Mouse (Mus musculus) monocyte, adult 2 months (primary cell): ENCODE data around the gene Gpr31b.
A peak's percentile ranks its signal among the peaks of the same experiment; 100 is the strongest.
"Not testable (repeated sequence)": the region's sequence is repeated elsewhere in the genome, so short reads cannot be mapped to it uniquely, and the experiment has no call there.

ENCODE experiments used
- DNase-seq, 2 experiments: peaks; one replicate each; pipeline ENCODE4 v3.0.0; 2022; ENCODE audit warnings: low spot score in 2 of 2, low read depth in 1 of 2

Gpr31b gene

GRCm38 (mm10) chr17:13052124-13052813 lies at the start of gene Gpr31b:
Gene Gpr31b (minus strand): TSS chr17:13052296.
- peak in 1 of 2 experiments; percentile 42 for DNase-seq

- not testable (repeated sequence) for DNase-seq
Measured at GRCm38 (mm10) chr17:13092960-13093359, 40.9 kb upstream of the Gpr31b start.

GRCm38 (mm10) chr17:13092100-13092764 lies 40.1 kb upstream of the Gpr31b start:
- not testable (repeated sequence) for DNase-seq

- DNase-seq, result not testable (repeated sequence)
Measured at GRCm38 (mm10) chr17:13091510-13091909, 39.4 kb upstream of the Gpr31b start.

GRCm38 (mm10) chr17:13069227-13069626 lies 17.1 kb upstream of the Gpr31b start:
- not testable (repeated sequence) for DNase-seq

- not testable (repeated sequence) for DNase-seq
Measured at GRCm38 (mm10) chr17:13067864-13068385, 15.8 kb upstream of the Gpr31b start.

- DNase-seq, result not testable (repeated sequence)
Measured at GRCm38 (mm10) chr17:13062882-13063281, 10.8 kb upstream of the Gpr31b start.

GRCm38 (mm10) chr17:13060804-13061203 lies 8.7 kb upstream of the Gpr31b start, which contains the start of gene Tcp10b:
Gene Tcp10b (plus strand): TSS chr17:13061104.
- DNase-seq, result not testable (repeated sequence)

GRCm38 (mm10) chr17:13043846-13044673 lies 8.0 kb downstream of the Gpr31b start:
- DNase-seq, result not testable (repeated sequence)

GRCm38 (mm10) chr17:13036627-13037192 lies 15.4 kb downstream of the Gpr31b start:
- DNase-seq, result not testable (repeated sequence)

GRCm38 (mm10) chr17:13013316-13013715 lies 38.8 kb downstream of the Gpr31b start:
- no peak for DNase-seq

GRCm38 (mm10) chr17:13009887-13010286 lies 42.2 kb downstream of the Gpr31b start:
- peak in 1 of 2 experiments; percentile 9 for DNase-seq

- DNase-seq, result no peak
Measured at GRCm38 (mm10) chr17:13008528-13008927, 43.6 kb downstream of the Gpr31b start.

GRCm38 (mm10) chr17:13007730-13008425 lies 44.2 kb downstream of the Gpr31b start:
- peak; percentile 94 to 98 for DNase-seq

- no peak for DNase-seq
Measured at GRCm38 (mm10) chr17:13006984-13007383, 45.1 kb downstream of the Gpr31b start.

- DNase-seq, result not testable (repeated sequence)
Measured at GRCm38 (mm10) chr17:13006546-13006945, 45.5 kb downstream of the Gpr31b start, which contains the start of gene Sod2. Gene Sod2 (plus strand): TSS chr17:13006846.

- DNase-seq, result not testable (repeated sequence)
Measured at GRCm38 (mm10) chr17:13004436-13004835, 47.7 kb downstream of the Gpr31b start.

GRCm38 (mm10) chr17:13002243-13002642 lies 49.9 kb downstream of the Gpr31b start:
- not testable (repeated sequence) for DNase-seq
